Mouse (Mus musculus) cerebellum, adult 11-12 months (tissue): ENCODE results near the gene Usp19.

ENCODE experiments used
- DNase-seq: peaks from one replicate; pipeline ENCODE4 v3.0.0; 2022

The Usp19 gene

DNA sequence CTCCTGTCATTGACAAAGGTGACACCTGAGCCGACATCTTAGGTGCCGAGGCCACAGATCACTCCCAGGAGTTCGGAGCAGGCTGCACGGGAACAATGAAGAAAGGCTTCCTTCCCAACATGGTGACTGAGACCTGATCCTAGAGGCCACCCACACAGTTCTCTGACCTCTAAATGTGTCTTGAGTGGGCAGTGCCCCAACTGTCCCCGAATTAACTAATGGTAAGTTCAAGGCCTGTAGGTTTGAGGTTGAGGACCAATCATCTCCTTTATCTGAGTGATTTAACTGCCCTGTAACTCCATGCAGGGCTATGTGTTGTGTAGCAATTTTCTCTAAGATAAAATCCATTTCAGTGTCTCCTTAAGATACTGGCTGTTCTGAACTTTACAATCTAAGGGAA is 21.0 kb upstream of the Usp19 start:
- DNase-seq, result no peak

DNA sequence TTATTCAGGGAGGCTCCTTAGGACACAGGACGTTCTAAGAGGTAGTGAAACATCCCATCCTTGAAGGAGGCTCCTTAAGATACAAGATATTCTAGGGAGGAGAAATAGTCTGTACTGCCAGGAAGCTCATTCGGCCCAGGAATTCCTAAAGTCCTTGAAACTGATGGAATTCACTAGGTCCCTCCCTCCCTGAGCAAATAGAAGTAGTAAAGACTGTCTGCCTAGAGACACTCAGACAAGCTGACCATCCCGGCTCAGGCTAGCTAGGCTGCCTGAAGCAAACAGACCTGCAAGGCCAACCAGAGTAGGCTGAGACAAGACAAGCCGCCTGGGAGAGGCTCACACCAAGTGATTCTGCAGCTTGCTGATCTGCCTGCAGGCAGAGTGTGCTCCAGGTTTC is 20.6 kb upstream of the Usp19 start:
- no peak for DNase-seq

DNA sequence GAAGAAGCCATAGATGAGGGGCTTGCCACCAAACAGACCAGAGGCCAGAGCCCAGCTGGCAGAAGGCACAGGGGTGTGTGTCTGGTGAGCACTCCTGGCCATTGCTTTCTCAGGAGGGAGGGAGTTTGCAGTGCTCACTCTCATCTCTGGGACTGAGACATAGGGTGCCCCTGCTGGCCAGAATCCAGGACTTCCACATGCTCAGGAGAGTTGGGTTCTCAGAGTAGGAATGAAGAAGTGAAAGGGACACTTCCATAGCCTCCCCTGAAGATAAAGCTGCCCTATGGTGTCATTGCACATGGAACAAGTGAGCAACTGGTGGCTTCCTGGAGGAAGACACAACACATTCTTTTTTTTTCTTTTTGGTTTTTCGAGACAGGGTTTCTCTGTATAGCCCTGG is 15.9 kb upstream of the Usp19 start:
- no peak for DNase-seq

DNA sequence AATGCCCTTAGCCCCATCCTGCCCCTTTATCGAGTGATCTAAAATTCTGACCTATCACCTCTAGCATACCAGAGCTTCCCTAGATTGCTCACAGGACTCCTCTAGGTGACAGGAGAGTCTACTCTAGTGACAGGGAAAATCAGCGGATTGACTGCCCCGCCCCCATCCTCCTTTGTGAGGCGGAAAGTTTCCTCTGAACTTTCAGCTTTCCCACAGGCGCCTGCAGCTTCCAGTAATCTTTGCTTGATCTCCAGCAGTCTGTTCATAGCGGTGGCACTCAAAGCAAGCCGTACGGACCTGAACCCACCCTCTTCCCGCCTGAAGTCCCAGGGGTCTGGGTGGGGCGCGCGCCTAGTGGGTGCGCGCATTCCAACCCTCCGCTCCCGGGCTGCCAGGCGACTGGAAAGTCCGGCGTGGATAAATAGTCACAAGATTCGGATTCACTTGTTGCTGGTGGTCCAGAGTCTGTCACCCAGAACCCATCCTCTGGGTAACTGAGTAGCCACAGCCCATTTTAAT is 11.7 kb upstream of the Usp19 start:
- no peak for DNase-seq

DNA sequence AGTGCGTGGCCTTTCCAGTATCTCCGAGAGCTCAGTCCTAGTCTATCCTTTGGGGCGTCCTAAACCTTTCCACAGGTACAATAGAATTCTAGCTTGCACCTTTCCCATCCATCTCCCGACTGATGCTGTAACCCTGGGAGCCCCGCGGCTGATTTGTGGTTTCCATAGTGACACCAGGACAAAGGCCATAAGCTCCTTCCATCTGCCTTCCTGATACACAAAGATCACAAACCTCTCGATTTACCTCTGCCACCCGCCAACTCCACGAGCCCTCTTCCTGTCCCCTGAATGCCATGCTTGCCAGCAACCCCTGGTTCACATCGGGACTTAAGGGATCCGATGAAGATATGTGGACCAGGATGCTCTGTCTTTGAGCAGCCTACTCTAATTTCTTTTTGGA is 11.2 kb upstream of the Usp19 start:
- no peak for DNase-seq

- DNase-seq, result no peak
Observed at GRCm38 (mm10) chr9:108479721-108480351, 10.6 kb upstream of the Usp19 start, which contains the start of gene Lamb2. TSS of gene Lamb2 (plus strand) at chr9:108479736.

DNA sequence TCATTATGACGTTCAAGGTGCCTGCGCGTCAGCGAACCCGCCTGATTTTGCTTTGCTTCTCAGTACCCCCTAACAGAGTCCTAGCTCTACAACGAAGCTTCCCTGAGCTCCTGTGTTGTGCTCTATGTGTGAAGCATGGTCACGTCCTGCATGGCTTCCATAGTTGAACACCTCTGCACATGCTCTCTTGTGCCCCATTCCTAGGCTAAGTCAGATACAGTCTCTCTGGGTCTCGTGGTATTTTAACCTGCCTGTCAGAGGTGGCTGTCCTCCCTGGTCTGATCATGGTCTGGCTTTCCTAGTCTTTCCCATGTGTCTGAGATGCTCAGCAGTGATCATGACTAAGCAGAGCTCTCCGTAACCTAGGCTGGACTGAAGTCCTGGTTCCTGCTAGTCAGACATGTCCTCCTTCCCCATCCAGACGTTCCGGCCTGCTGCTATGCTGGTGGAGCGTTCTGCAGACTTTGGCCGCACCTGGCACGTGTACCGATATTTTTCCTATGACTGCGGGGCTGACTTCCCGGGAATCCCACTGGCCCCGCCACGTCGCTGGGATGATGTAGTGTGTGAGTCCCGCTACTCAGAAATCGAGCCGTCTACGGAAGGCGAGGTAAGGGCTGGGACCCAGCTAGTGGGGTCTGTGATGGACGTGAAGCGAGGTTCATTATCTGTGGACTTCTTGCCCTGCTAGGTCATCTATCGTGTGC is 9.4 kb upstream of the Usp19 start:
- no peak for DNase-seq

DNA sequence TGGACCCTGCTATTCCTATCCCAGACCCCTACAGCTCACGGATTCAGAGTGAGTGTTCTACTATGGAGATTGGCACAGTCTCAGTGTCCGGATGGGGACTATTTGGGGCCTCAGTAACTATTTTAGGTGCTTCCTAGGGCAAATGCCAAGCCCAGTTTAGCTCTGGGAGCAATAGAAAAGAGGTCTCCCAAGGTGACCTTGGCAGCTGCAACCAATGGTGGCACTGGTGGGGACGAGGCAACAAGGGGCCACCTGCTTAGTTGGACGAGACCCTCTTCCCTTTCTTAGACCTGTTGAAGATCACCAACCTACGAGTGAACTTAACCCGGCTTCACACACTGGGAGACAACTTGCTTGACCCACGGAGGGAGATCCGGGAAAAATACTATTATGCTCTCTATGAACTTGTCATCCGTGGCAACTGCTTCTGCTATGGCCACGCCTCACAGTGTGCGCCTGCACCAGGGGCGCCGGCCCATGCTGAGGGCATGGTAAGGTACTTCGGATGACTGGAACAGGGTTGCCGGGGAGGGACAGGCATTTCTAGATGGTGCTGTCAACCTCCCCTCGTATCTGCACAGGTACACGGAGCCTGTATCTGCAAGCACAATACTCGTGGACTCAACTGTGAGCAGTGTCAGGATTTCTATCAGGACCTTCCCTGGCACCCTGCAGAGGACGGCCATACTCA is 8.7 kb upstream of the Usp19 start:
- no peak for DNase-seq

DNA sequence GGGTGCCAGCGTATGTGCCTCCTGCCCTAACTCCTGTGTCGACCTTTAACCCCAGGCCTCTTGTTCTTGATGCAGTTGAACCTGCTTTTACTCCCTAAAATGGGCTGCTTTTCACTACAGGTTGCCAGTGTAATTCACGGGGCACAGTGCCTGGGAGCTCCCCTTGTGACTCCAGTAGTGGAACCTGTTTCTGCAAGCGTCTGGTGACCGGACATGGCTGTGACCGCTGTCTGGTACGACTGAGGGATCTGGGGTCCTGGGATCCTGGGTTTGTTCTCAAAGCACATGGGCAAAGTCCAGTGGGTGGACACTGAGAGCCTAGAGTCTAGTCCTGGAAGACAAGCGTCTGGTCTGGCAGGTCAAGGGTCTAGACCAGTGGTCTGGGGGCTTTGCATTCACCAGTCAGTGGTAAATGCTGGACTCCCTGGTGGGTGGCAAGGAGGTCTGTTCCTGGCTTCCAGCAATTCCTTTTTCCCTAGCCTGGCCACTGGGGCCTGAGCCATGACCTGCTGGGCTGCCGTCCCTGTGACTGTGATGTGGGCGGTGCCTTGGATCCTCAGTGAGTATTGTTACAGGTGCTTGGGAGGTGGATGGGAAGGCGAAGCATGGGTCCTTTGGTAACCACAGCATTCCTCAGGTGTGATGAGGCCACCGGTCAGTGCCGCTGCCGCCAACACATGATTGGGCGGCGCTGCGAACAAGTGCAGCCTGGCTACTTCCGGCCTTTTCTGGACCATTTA is 7.2 kb upstream of the Usp19 start:
- DNase-seq, result no peak

DNA sequence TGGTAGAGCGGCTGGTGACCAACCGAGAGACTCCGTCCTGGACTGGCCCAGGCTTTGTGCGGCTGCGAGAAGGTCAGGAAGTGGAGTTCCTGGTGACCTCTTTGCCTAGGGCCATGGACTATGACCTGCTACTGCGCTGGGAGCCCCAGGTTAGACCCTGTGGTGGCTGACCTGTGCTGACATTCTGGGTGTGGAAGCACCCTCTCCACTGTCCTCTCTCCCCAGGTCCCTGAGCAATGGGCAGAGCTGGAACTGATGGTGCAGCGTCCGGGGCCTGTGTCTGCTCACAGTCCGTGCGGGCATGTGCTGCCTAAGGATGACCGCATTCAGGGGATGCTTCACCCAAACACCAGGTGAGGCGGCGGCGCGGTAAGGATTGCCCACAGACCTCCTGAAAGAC is 6.4 kb upstream of the Usp19 start:
- no peak for DNase-seq

GRCm38 (mm10) chr9:108485301-108485875 is 5.0 kb upstream of the Usp19 start:
- no peak for DNase-seq

GRCm38 (mm10) chr9:108486973-108487530 is 3.4 kb upstream of the Usp19 start:
- no peak for DNase-seq

DNA sequence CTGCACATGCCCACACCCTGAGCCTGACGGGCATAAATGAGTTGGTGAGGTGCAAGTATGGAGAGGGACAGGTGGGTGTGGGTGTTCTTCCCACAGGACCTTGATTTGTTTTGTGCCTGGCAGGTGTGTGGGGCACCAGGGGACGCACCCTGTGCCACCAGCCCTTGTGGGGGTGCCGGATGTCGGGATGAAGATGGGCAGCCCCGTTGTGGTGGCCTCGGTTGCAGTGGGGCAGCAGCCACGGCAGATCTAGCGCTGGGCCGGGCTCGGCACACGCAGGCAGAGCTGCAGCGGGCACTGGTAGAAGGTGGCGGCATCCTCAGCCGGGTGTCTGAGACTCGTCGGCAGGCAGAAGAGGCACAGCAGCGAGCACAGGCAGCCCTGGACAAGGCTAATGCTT is 2.0 kb upstream of the Usp19 start:
- DNase-seq, result peak; percentile 36

DNA sequence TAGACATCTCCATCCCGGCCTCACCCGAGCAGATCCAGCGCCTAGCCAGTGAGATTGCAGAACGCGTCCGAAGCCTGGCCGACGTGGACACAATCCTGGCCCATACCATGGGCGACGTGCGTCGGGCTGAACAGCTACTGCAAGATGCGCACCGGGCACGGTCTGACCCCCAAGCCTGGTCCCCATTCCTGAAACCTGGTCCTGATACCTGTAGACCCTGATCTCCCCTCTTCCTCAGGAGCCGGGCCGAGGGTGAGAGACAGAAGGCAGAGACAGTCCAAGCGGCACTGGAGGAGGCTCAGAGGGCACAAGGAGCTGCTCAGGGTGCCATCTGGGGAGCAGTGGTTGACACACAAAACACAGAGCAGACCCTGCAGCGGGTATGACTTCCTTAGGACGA is 1.2 kb upstream of the Usp19 start:
- DNase-seq, result peak; percentile 45

DNA sequence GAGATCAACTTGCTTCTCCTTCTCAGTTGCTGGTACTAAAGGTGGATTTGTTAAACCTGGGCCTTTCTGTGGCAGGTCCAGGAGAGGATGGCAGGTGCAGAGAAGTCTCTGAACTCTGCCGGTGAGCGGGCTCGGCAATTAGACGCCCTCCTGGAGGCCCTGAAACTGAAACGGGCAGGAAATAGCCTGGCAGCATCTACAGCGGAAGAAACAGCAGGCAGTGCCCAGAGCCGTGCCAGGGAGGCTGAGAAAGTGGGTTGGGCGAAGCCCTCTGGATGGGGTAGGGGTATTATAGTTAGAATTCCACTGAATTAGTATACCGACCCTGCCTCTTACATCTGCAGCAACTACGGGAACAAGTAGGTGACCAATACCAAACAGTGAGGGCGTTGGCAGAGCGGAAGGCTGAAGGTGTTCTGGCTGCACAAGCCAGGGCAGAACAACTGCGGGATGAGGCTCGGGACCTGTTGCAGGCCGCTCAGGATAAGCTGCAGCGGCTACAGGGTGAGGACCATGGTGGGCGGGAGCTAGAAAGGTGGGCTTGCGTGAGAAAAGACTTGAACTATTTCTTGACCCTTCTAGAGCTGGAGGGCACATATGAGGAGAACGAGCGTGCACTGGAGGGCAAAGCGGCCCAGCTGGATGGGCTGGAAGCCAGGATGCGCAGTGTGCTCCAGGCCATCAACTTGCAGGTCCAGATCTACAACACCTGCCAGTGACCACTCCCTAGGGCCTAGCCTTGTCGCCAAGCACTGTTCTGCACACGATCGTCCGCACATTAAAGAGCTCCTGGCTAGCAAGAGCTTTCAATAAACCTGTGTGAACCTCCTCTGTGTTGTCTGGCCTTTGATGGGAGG is 472 bp upstream of the Usp19 start:
- no peak for DNase-seq

GRCm38 (mm10) chr9:108491286-108491580 is 831 bp downstream of the Usp19 start:
- no peak for DNase-seq

GRCm38 (mm10) chr9:108492043-108492750 is 1.8 kb downstream of the Usp19 start:
- no peak for DNase-seq

DNA sequence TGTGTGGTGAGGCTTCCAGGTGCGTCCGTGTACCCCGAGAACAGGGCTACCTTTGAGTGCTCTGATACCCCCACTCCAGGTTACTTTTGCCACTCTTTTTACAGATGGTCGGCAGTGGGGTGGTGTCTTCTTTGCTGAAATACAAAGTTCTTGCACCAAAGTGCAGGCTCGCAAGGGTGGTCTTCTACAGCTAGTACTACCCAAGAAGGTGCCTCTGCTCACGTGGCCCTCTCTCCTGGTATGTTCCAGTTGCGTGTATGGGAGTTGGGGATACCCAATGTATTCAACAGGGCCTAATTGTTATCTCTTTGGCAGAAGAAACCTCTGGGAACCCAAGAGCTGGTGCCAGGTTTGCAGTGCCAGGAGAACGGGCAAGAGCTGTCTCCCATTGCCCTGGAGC is 2.8 kb downstream of the Usp19 start:
- DNase-seq, result no peak

GRCm38 (mm10) chr9:108494146-108494825 is 3.9 kb downstream of the Usp19 start:
- DNase-seq, result no peak

GRCm38 (mm10) chr9:108494905-108495304 is 4.5 kb downstream of the Usp19 start:
- no peak for DNase-seq

DNA sequence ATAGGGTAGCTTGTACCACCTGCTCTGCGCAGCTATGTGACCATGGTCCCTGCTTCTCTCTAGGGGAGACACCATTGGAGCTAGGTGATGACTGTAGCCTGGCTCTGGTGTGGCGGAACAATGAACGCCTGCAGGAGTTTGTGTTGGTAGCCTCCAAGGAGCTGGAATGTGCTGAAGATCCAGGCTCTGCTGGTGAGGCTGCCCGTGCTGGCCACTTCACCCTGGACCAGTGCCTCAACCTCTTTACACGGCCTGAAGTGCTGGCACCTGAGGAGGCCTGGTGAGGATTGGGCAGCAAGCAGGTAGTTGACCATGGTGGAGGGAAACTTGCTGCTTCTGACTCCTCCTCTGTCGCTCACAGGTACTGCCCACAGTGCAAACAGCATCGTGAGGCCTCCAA is 8.8 kb downstream of the Usp19 start:
- no peak for DNase-seq
